Mouse (Mus musculus) T-helper 2 cell (primary cell): ENCODE measurements at regions not wholly inside any gene's neighbourhood (a gene's known extent, or its start where the extent isn't known, plus 50 kb on each side); places are given as distances from the start of the nearest gene placed in this dataset.
"Not testable (repeated sequence)": the region's sequence is repeated elsewhere in the genome, so short reads cannot be mapped to it uniquely, and the experiment has no call there.

ENCODE experiments used
- in situ Hi-C: fragments of 300-600 bp; cut with MboI, MseI; formaldehyde crosslinking; loops from one replicate; pipeline ENCODE4 v1.15.1; 2025; ENCODE audit warnings: high pct_unique_total_duplicates

DNA sequence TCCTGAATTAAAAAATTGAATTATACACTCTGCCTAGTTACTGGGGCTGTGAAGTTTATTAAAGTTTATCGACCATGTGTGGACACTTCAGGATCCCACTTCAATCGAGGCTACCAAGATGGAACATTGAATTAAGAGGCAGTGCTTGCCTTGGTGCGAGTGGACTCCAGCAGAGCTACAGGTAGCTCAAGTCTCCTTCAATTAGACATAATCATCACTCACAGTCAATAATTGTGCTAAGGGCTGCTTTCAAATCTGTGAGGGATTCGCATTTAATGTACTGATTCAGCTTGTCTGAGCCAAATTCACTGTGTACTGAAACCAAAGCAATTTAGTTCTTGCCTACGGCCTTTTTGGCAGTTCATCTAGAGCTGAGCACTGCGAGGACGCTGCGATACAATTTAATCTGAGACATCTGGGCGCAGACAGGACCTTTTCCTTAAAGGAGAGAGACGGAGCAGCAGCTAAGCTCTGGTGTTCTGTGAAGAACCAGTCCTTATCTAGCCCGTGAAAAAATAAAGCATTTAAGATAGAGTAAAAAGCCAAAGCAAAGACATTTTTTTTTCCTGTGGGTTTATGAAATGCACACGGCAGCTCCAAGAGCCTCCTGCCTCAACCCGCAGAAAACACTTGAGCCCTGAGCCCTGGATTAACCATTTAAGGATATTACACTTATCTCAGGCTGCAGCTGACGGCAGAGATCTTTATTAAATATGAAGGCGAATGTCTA, 220.8 kb upstream of the Irx1 start:
- in situ Hi-C loops = no loop called here

DNA sequence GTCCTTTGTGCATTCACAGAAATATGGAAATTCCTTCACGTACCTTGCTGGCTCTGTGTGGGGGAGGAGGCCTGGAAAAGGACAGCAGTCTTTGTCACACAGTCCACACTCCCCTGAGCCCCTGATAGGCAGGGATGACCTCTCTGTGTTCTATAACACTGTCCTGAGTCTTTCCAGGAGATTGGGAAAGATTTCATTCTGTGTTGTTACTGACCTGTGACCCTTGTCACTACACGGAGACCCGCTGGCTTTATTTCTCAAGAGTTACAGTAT, 221.3 kb upstream of the Irx1 start:
- in situ Hi-C loops = no loop called here

- in situ Hi-C loops = no loop called here
Observed at GRCm38 (mm10) chr13:72195881-72196280, 232.4 kb upstream of the Irx1 start.

- in situ Hi-C loops = no loop called here
Observed at GRCm38 (mm10) chr13:72198341-72199105, 235.0 kb upstream of the Irx1 start.

DNA sequence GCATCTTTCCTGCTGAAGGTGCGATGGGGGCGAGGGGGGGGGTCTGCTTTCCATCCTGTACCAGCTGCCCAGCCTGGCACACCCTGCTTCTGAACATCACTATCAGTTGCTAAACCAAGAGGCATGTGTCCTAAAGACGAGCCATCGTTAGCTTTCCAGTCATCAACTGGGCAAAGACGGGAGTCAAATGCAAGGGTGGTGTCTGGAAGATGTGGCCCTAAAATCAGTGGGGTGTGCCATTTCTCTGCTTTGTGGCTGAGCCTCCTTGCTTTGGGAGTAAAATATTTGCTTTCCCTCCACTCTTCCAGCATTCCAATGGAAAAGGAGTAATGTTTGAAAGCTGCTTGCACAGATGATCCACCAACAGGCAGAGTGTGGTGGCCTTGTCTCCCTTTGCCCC, 246.0 kb upstream of the Irx1 start:
- in situ Hi-C loops = no loop called here

DNA sequence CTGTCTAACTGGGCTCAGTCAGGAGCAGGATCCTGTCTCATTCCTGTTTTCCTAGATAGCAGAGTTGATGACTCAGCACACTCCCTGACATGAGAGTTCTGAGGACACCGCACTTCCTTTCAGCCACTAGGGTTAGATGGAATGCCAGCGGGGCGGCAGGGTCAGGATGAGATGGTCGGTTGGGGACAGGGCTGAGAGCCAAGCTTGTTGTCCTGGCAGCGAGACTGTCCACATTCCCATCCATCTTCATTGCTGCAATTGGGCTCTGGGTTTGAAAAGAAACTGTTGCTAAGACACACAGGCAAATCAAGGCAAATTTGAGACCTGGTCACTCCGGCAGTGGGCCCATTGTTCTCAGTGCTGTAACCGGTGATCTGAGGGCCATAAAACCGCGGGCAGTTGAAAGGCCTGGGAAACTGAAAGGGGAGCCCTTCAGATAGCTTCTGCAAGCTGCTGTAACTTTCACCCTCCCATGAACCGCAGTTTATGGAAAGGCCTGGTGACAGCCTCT, 246.5 kb upstream of the Irx1 start:
- in situ Hi-C loops = no loop called here

DNA sequence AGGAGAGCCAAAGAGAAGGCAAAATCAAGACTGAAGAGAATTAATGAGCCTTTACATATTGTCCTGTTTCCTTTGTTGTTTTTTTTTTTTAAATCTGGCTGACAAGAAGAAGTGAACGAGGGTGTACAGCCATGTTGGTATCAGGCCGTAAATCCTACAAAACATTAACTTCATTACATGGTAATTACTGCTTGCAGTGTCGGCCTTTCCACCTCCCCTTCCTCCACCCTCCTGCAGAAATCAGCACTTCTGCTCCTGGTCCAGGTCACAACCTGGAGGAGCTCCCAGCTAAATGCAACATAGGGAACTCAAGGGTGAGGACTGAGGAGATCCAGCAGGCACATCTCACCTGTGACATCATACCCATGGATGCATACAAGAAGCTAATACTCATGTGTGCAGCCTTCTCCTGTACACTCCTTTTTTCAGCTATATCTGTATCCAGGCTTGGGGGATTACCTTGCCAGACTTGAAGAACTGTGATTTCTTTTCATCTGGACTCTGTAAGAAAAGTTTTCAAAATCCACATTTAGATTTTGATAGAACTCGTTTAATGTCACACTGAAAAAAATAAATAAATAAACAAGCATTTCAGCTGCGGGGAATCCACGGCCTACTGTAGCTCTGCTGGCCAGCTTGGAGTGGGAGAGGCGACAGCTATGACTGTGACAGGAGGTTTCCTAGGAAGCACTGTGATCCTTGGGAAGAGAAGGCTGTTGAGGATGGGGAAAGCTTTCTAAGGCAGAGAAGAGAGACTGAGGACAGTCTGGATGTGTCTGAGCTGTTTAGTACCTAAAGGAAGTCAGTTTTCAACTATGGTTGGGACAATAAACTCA, 247.2 kb upstream of the Irx1 start:
- in situ Hi-C loops = no loop called here

- in situ Hi-C loops = no loop called here
Observed at GRCm38 (mm10) chr13:72211716-72212115, 248.2 kb upstream of the Irx1 start.

DNA sequence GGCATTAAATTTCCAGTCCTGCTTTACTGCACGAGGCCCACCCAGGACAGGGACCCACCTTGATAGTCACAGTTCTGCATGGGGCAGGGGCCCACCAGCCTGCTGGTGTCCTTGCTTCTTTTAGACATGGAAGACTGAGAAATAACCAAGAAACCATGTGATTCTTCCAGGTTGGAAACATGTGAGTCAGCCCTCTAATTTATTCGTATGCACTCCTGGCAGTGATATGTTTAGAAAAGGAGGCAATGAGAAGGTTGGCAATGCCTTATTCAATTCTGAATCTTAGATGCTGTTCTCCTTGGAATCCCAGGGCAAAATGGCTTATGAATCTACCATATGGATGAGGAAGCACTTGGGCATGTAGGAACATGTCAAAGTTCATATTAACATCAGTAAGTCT, 249.2 kb upstream of the Irx1 start:
- in situ Hi-C loops = no loop called here

DNA sequence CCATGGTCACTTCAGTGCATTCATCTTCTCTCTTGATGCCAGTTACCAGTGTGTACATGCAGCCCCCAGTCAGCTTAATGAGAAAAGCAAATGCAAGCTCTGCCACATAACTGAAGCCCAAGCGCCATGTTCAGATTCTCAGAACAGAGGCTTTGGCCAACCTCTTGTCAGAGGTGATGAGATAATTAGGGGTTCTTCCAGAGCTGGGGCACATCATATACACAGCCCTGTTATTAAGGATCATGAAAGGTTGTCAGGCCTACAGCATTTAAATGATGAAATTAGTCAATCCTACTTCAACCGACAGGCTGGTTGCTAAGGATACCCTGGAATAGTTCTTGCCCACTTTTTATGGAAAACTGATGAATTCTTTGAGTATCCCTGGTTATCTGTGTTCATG, 255.8 kb upstream of the Irx1 start:
- in situ Hi-C loops = no loop called here

DNA sequence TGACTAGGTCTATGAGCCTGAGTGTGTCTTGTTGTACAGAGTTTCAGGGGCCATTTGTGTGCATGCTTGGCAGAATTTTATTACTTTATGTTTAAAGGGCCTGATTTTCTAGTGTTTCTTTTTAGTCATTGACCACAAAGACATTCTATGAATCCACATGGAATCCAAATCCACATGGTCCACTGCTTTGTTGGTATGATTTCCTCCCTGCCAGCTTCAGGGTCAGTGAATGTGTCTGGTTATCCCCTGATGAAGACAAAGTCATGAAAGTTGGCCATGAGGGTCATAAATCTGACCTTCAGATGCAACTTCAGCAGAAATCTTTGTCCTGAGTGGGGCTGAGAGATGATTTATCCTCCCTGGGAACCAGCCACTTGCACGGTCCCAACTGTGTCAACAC, 263.6 kb upstream of the Irx1 start:
- in situ Hi-C loops = no loop called here

GRCm38 (mm10) chr13:72231032-72231591, 267.6 kb upstream of the Irx1 start:
- in situ Hi-C loops = no loop called here

DNA sequence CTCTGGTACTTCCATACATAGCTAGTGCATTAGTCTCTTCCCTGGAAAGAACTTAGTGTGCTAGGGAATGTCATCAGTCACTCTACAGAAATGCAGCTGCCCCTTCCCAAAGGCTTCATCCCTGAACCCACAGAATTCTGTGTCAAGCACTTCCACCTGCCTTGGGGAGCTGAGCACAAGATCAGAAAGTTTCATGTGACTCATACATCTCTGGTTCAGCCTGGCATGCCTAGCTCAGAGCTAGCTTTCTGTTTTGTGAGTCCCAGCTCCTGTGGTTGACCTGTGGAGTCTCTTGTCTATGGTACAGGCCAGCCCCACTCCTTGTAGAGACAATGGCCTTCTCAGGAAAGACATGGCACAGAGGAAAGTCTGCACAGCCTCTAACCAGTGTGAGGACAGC, 268.6 kb upstream of the Irx1 start:
- in situ Hi-C loops = no loop called here

DNA sequence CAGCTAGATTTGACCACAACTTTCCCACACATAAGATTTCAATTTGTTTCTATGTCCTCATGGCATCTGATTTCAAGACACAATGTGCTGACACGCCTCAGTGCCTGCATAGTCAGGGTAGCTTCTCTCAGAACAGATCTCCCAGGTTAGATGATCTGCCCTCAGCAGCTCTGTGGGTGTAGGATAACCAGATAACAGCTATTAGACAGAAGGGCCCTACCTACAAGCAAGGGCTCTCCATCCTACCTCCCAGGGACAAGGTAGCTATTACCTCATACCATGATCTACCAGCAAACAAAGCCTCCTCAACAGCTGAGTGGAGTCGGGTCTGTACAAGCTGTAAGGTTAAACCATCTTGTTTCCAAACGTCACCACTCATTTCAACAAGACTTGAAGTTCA, 278.4 kb upstream of the Irx1 start:
- in situ Hi-C loops = no loop called here

DNA sequence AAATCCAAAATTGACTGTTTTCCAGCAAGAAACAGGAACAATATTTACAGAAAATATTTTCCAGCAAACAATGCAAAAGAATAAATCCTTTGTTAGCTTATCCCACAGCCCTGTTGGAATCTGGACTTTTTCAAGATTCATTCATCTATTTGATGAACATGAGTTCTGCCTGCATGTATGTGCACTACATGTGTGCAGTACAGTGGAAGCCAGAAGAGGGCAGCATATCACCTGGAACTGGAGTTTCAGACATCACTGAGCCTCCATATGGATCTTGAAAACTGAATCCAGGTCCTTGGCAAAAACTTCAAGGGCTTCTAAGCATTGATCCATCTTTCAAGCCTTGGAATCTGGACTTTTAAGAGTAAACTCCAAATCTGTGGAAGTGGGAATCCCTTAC, 286.9 kb upstream of the Irx1 start:
- in situ Hi-C loops = no loop called here

GRCm38 (mm10) chr13:72253242-72253641, 289.7 kb upstream of the Irx1 start:
- in situ Hi-C loops = not testable (repeated sequence)

DNA sequence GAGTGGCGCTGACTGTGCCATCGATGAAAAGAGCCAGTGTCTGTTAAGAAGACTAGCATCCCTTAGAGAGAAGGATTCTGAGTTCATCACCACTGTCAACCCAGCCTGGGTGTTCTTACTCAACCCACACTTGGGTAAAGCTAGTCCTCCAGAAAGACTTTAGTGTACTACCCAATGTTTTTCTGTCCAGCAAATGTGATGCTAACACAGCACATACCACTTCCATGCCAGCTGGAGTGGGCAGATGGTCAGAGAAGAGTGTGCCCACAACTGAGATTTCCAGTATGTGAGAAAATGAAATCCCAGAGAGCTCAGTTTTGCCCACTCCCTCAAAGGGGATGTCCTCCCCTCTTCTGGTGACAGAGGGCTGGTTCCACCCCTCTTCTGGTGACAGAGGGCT, 295.3 kb upstream of the Irx1 start:
- in situ Hi-C loops = no loop called here

DNA sequence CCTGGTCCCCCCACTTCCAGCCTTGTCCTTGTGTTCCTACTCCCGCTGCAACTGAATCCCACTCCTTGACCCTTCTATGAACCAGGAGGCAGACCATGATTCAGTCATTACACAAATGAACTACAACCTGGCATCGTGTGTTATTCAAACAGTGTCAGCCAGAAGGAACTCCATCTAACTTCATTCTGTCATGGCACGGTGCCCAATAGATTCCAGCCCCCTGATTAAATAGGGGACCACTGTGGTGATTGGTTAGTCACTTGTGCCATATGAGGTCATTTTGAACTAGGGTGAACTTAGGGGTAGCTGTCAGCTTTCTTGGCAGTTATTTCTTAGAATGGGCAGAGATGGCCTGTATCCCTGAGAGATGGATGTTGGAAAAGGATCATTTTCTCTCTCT, 300.9 kb upstream of the Irx1 start:
- in situ Hi-C loops = no loop called here

GRCm38 (mm10) chr13:72265116-72265515, 301.6 kb upstream of the Irx1 start:
- in situ Hi-C loops = no loop called here

DNA sequence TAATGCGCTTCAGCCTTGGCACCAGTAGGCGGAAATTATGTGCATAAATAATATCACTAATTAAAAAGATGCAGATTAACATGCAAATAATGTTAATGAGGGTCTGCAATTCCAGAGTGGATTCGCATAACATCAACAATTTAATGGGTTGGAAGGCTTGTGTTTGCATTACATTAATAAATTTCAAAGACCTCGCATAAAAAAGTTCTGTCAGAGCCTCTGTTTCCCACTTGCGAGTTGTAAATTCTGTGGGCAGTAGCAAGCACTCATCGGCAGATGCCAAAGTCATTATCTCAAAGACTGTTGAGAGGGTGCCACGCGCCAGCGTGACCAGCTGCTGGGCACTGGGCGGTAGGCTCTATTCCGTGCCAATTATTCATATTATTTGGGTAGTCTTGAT, 302.1 kb upstream of the Irx1 start:
- in situ Hi-C loops = no loop called here

DNA sequence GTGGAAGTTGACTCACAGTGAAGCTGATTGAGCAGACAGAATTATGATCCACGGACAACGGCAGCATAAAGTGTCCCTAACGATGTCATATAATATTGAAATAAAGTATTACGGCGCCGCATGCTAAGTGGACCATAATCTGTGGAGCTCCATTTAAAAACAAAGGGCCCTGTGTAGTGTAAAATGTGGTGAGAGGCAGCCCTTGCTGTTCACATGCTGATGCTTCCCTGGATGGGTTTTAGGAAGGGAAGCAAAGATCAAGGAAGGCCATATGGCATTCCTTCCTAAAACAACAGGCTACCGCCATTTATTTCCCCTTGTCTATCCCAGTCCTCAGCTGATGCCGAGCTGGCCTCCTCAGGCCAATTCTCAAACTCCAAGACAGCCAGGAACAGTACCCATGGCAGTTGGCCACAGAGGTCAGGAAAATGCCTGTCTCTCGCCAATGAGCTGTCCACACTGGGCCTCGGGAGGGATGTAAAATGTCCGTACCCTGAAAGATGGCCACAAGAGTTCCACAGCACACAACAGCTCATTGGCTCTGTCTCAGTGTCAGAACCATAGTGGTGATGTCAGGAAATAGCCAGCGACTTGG, 302.7 kb upstream of the Irx1 start:
- in situ Hi-C loops = no loop called here

DNA sequence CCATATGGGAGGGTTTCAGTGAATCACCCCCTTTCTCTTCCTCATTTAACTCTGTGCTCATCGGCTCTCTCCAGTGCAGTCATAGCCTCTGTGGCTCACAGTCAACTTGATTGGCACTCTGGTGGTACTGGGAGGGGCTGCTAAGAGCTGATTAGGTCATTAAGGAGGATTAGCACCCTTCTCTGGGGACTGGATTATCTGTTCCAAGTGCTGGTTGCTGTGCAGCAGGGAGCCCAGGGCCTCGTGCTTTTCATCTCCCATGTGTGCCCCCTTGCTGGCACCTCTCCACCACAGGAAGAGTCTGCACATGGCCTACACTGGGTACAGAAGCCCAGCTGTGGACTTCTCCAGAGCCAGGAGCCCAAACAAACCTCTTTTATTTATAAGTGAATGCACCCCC, 316.8 kb upstream of the Irx1 start:
- in situ Hi-C loops = no loop called here
